Mouse (Mus musculus): Measurements from ENCODE around the gene Hist2h3c2. TPM values are rescaled to one million over a fixed set of nuclear protein-coding genes. Genes with fewer than 3 reads are reported as not detected.

Hist2h3c2 gene
- polyA plus RNA-seq, 1 experiment, result 23.1 TPM

GRCm38 (mm10) chr3:96228828-96229227 lies 10.1 kb downstream of the Hist2h3c2 start:
- H3K9me3 ChIP-seq (replicated peaks; ENCODE audit: control insufficient read depth, insufficient read depth, low read length, poor library complexity, severe bottlenecking), result no peaks in the 10 kb centered on the region
- TF ChIP-seq CTCF (IDR thresholded peaks at IDR 0.05; ENCODE audit: low read depth, low read length) (no peak), EP300 (IDR thresholded peaks at IDR 0.05; ENCODE audit: insufficient read depth, low read depth, low read length) (no peak), POLR2A (IDR thresholded peaks at IDR 0.05; ENCODE audit: insufficient read depth, low read length) (no peak)
- no peaks in the 10 kb centered on the region for H3K27me3 ChIP-seq (ENCODE audit: control insufficient read depth, insufficient read depth, low read length, poor library complexity, severe bottlenecking)
- H3K36me3 ChIP-seq (ENCODE audit: control insufficient read depth, insufficient read depth, low read length, poor library complexity, severe bottlenecking), result no peaks in the 10 kb centered on the region
- no peak overlapping the region for H3K27ac ChIP-seq (ENCODE audit: insufficient read depth, low read length)
- H3K4me1 ChIP-seq (ENCODE audit: control insufficient read depth, insufficient read depth, low read length), result no peaks in the 10 kb centered on the region
- H3K4me3 ChIP-seq (ENCODE audit: low read depth, low read length), result no peak overlapping the region
- H3K9ac ChIP-seq (ENCODE audit: low read depth, poor library complexity, severe bottlenecking), result no peak overlapping the region

GRCm38 (mm10) chr3:96226695-96227648 lies 12.0 kb downstream of the Hist2h3c2 start:
- Histone ChIP-seq H3K9ac (ENCODE audit: low read depth, poor library complexity, severe bottlenecking) (no peak overlapping the region), H3K27me3 (ENCODE audit: control insufficient read depth, insufficient read depth, low read length, poor library complexity, severe bottlenecking) (no peaks in the 10 kb centered on the region), H3K4me3 (ENCODE audit: low read depth, low read length) (no peak overlapping the region), H3K36me3 (ENCODE audit: control insufficient read depth, insufficient read depth, low read length, poor library complexity, severe bottlenecking) (no peaks in the 10 kb centered on the region), H3K4me1 (ENCODE audit: control insufficient read depth, insufficient read depth, low read length) (no peaks in the 10 kb centered on the region), H3K27ac (ENCODE audit: insufficient read depth, low read length) (no peak overlapping the region), H3K9me3 (replicated peaks; ENCODE audit: control insufficient read depth, insufficient read depth, low read length, poor library complexity, severe bottlenecking) (no peaks in the 10 kb centered on the region)
- TF ChIP-seq POLR2A (IDR thresholded peaks at IDR 0.05; ENCODE audit: insufficient read depth, low read length), result no peak
- TF ChIP-seq CTCF (IDR thresholded peaks at IDR 0.05; ENCODE audit: low read depth, low read length), result no peak
- no peak for TF ChIP-seq EP300 (IDR thresholded peaks at IDR 0.05; ENCODE audit: insufficient read depth, low read depth, low read length)

GRCm38 (mm10) chr3:96225421-96225820 lies 13.5 kb downstream of the Hist2h3c2 start:
- Histone ChIP-seq H3K9ac (ENCODE audit: low read depth, poor library complexity, severe bottlenecking) (no peak overlapping the region), H3K4me3 (ENCODE audit: low read depth, low read length) (no peak overlapping the region), H3K27ac (ENCODE audit: insufficient read depth, low read length) (no peak overlapping the region)

GRCm38 (mm10) chr3:96222774-96223173 lies 16.2 kb downstream of the Hist2h3c2 start:
- TF ChIP-seq POLR2A (IDR thresholded peaks at IDR 0.05; ENCODE audit: insufficient read depth, low read length) (no peak), EP300 (IDR thresholded peaks at IDR 0.05; ENCODE audit: insufficient read depth, low read depth, low read length) (no peak), CTCF (IDR thresholded peaks at IDR 0.05; ENCODE audit: low read depth, low read length) (no peak)
- Histone ChIP-seq H3K9ac (ENCODE audit: low read depth, poor library complexity, severe bottlenecking) (no peak overlapping the region), H3K27ac (ENCODE audit: insufficient read depth, low read length) (no peak overlapping the region), H3K27me3 (ENCODE audit: control insufficient read depth, insufficient read depth, low read length, poor library complexity, severe bottlenecking) (no peaks in the 10 kb centered on the region), H3K4me1 (ENCODE audit: control insufficient read depth, insufficient read depth, low read length) (no peaks in the 10 kb centered on the region), H3K36me3 (ENCODE audit: control insufficient read depth, insufficient read depth, low read length, poor library complexity, severe bottlenecking) (no peaks in the 10 kb centered on the region), H3K9me3 (replicated peaks; ENCODE audit: control insufficient read depth, insufficient read depth, low read length, poor library complexity, severe bottlenecking) (no peaks in the 10 kb centered on the region), H3K4me3 (ENCODE audit: low read depth, low read length) (no peak overlapping the region)

More at GRCm38 (mm10) chr3:96225421-96225820, 13.5 kb downstream of the Hist2h3c2 start:
- H3K36me3 ChIP-seq (ENCODE audit: control insufficient read depth, insufficient read depth, low read length, poor library complexity, severe bottlenecking), result no peaks in the 10 kb centered on the region
- H3K4me1 ChIP-seq (ENCODE audit: control insufficient read depth, insufficient read depth, low read length), result no peaks in the 10 kb centered on the region
- TF ChIP-seq POLR2A (IDR thresholded peaks at IDR 0.05; ENCODE audit: insufficient read depth, low read length) (no peak), CTCF (IDR thresholded peaks at IDR 0.05; ENCODE audit: low read depth, low read length) (no peak), EP300 (IDR thresholded peaks at IDR 0.05; ENCODE audit: insufficient read depth, low read depth, low read length) (no peak)
- H3K27me3 ChIP-seq (ENCODE audit: control insufficient read depth, insufficient read depth, low read length, poor library complexity, severe bottlenecking), result no peaks in the 10 kb centered on the region
- H3K9me3 ChIP-seq (replicated peaks; ENCODE audit: control insufficient read depth, insufficient read depth, low read length, poor library complexity, severe bottlenecking), result no peaks in the 10 kb centered on the region

GRCm38 (mm10) chr3:96221640-96222038 lies 17.3 kb downstream of the Hist2h3c2 start:
- no peaks in the 10 kb centered on the region for H3K9me3 ChIP-seq (replicated peaks; ENCODE audit: control insufficient read depth, insufficient read depth, low read length, poor library complexity, severe bottlenecking)
- no peaks in the 10 kb centered on the region for H3K4me1 ChIP-seq (ENCODE audit: control insufficient read depth, insufficient read depth, low read length)
- H3K36me3 ChIP-seq (ENCODE audit: control insufficient read depth, insufficient read depth, low read length, poor library complexity, severe bottlenecking), result no peaks in the 10 kb centered on the region
- peak overlapping the region; percentile 83 for H3K4me3 ChIP-seq (ENCODE audit: low read depth, low read length)
- peak overlapping the region; percentile 63 for H3K9ac ChIP-seq (ENCODE audit: low read depth, poor library complexity, severe bottlenecking)
- TF ChIP-seq POLR2A (IDR thresholded peaks at IDR 0.05; ENCODE audit: insufficient read depth, low read length), result no peak
- TF ChIP-seq EP300 (IDR thresholded peaks at IDR 0.05; ENCODE audit: insufficient read depth, low read depth, low read length), result no peak
- no peak for TF ChIP-seq CTCF (IDR thresholded peaks at IDR 0.05; ENCODE audit: low read depth, low read length)
- peak overlapping the region; percentile 46 for H3K27ac ChIP-seq (ENCODE audit: insufficient read depth, low read length)
- no peaks in the 10 kb centered on the region for H3K27me3 ChIP-seq (ENCODE audit: control insufficient read depth, insufficient read depth, low read length, poor library complexity, severe bottlenecking)

Data from ES-Bruce4 (cell line).